Mouse (Mus musculus): ENCODE results near the gene Dstyk. TPM values are rescaled to one million over a fixed set of nuclear protein-coding genes. Genes with fewer than 3 reads are reported as not detected.

Dstyk gene
- 10.5 and 12.5 TPM in 2 replicates for polyA plus RNA-seq (2015; fragmentation: Nextera tagmentation; extraction: Ambion mirVana)

DNA sequence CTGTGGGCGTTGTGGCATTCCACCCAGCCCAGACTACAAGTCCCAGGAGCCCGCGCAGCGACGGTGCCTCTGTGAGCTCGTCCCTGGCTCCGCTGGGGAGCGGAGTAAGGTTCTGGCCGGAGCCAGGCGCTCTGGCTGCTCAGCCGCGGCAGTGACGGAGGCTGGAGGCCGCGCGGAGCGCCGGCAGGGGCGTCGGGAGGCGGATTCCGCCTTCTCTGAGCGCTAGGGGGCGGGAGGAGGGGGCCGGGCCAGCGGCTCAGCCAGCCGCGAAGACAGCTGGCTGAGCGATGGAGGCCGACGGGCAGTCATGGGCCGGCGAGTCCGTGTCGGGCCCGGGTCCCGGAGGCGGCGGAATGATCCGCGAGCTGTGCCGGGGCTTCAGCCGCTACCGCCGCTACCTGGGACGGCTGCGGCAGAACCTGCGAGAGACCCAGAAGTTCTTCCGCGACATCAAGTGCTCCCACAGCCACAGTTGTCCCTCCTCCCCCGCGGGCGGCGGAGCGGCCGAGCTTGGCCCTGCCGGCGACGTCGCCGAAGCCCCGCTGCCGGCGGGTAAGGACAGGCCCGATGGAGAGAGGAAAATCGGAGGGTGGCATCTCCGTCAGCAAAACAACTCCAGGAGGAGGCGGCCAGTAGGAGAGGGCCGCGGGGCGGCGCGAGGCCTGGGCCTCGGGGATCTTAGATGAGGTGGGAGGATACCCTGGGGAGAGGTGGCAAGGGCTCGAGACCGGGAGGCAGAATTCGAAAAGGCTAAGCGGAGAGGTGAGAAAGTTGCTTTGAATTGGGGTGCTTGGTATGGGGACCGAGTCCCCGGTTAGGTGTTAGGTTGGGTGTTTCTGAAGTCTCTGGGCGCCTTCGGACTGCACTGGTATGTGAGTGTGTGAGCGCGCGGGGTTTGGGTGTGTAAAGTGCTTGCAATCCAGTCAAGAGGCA is at the start of gene Dstyk:
Gene Dstyk, plus strand, starts transcription at position 237 of the 933 bp plus-strand sequence.
- no peaks in the 10 kb centered on the region for H3K9me3 ChIP-seq (replicated peaks)
- peak within 1 kb of the TSS; percentile 73 for H3K4me3 ChIP-seq
- peaks cover 32% of the 10 kb centered on the region for H3K4me1 ChIP-seq
- peak within 1 kb of the TSS; percentile 85 for H3K9ac ChIP-seq
- ATAC-seq, result peak; percentile 98
- H3K36me3 ChIP-seq (ENCODE audit: poor library complexity, severe bottlenecking), result no peaks in the 10 kb centered on the region
- H3K27ac ChIP-seq, result peak within 1 kb of the TSS; percentile 88
- no peaks in the 10 kb centered on the region for H3K27me3 ChIP-seq
- WGBS, result under 1% methylated on average over 82 of the region's 85 CpGs
- H3K4me2 ChIP-seq, result peak within 1 kb of the TSS; percentile 80

GRCm38 (mm10) chr1:132367692-132368506 is 49.5 kb upstream of the Dstyk start:
- ATAC-seq, result peak; percentile 87
- Histone ChIP-seq H3K9ac (no peak overlapping the region; the same call in 1 of the 2 replicates), H3K36me3 (ENCODE audit: poor library complexity, severe bottlenecking) (peaks cover 27% of the 10 kb centered on the region), H3K27me3 (no peaks in the 10 kb centered on the region), H3K27ac (no peak overlapping the region), H3K9me3 (replicated peaks) (no peaks in the 10 kb centered on the region), H3K4me3 (no peak overlapping the region), H3K4me2 (no peak overlapping the region), H3K4me1 (peaks cover 40% of the 10 kb centered on the region)
- WGBS, result 36% methylated on average over 7 of the region's 7 CpGs

DNA sequence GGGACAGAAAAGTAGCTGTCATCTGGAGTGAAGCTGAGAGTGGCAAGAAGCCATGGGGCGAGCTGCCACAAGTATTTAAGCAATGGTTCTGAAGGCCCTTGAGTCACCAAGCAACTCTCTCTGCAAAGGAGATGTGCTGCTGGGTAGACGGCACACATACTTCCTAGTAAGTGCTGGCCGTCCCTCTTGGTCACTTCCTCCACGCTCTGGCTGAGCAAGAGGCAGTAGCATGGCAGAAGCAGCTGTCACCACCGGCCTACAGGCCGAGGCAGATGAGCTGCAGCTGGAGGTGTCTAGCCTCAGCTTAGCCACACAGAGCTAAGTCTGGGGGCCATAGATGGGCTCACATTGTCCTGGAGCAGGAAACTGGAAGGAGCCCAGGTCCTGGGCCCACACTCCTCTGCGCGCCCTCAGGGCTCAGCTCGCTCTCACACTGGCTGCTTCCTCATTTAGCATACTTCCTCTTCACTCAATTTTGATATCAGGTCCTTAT is 46.6 kb upstream of the Dstyk start:
- Histone ChIP-seq H3K4me2 (no peak overlapping the region), H3K4me1 (peaks cover 68% of the 10 kb centered on the region), H3K9me3 (replicated peaks) (no peaks in the 10 kb centered on the region), H3K4me3 (no peak overlapping the region), H3K9ac (no peak overlapping the region), H3K27me3 (no peaks in the 10 kb centered on the region), H3K36me3 (ENCODE audit: poor library complexity, severe bottlenecking) (peaks cover 23% of the 10 kb centered on the region), H3K27ac (no peak overlapping the region)
- no peak for ATAC-seq
- WGBS, result 81% methylated on average over 9 of the region's 9 CpGs

- no peak overlapping the region for H3K4me3 ChIP-seq
- H3K9me3 ChIP-seq (replicated peaks), result no peaks in the 10 kb centered on the region
- WGBS, result 57% methylated on average over 8 of the region's 8 CpGs
- H3K27me3 ChIP-seq, result no peaks in the 10 kb centered on the region
- ATAC-seq, result no peak
- H3K36me3 ChIP-seq (ENCODE audit: poor library complexity, severe bottlenecking), result peaks cover 24% of the 10 kb centered on the region
- H3K4me2 ChIP-seq, result no peak overlapping the region
- peak overlapping the region; percentile 41 for H3K27ac ChIP-seq
- H3K4me1 ChIP-seq, result peaks cover 69% of the 10 kb centered on the region
- H3K9ac ChIP-seq, result no peak overlapping the region
Observed at GRCm38 (mm10) chr1:132371298-132372081, 45.9 kb upstream of the Dstyk start.

DNA sequence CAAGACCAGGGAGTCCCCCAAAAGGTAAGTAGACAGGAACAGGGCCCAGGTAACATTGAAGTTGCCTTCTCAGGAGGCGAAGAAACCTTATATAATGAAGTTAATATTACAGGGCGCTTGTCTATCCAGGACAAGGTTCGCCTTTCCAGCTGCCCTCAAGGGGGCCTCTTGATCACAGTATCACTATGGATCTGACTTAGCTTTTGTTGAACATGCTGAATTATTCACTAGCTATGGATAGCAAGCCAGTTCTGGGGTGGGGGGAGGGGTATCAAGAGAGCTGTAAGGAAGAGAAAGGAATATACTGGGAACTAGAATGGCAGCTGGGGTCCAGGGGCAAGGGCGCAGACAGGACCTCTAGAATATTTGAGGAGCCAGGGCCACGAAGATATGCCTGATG is 45.0 kb upstream of the Dstyk start:
- H3K36me3 ChIP-seq (ENCODE audit: poor library complexity, severe bottlenecking), result peaks cover 31% of the 10 kb centered on the region
- WGBS, result 73% methylated on average over 5 of the region's 5 CpGs
- H3K27me3 ChIP-seq, result no peaks in the 10 kb centered on the region
- H3K27ac ChIP-seq, result peak overlapping the region; percentile 73
- no peak; the same call in 1 of the 2 replicates for ATAC-seq
- H3K4me2 ChIP-seq, result no peak overlapping the region
- H3K9me3 ChIP-seq (replicated peaks), result no peaks in the 10 kb centered on the region
- H3K4me3 ChIP-seq, result no peak overlapping the region
- H3K4me1 ChIP-seq, result peaks cover 68% of the 10 kb centered on the region
- no peak overlapping the region for H3K9ac ChIP-seq

- H3K27ac ChIP-seq, result peak overlapping the region; percentile 73
- H3K9me3 ChIP-seq (replicated peaks), result no peaks in the 10 kb centered on the region
- H3K27me3 ChIP-seq, result no peaks in the 10 kb centered on the region
- H3K4me3 ChIP-seq, result no peak overlapping the region
- WGBS, result 89% methylated on average over 6 of the region's 6 CpGs
- H3K9ac ChIP-seq, result no peak overlapping the region; the same call in 1 of the 2 replicates
- H3K4me1 ChIP-seq, result peaks cover 70% of the 10 kb centered on the region
- H3K36me3 ChIP-seq (ENCODE audit: poor library complexity, severe bottlenecking), result peaks cover 37% of the 10 kb centered on the region
- H3K4me2 ChIP-seq, result no peak overlapping the region
- no peak for ATAC-seq
Observed at GRCm38 (mm10) chr1:132372896-132373534, 44.3 kb upstream of the Dstyk start.

DNA sequence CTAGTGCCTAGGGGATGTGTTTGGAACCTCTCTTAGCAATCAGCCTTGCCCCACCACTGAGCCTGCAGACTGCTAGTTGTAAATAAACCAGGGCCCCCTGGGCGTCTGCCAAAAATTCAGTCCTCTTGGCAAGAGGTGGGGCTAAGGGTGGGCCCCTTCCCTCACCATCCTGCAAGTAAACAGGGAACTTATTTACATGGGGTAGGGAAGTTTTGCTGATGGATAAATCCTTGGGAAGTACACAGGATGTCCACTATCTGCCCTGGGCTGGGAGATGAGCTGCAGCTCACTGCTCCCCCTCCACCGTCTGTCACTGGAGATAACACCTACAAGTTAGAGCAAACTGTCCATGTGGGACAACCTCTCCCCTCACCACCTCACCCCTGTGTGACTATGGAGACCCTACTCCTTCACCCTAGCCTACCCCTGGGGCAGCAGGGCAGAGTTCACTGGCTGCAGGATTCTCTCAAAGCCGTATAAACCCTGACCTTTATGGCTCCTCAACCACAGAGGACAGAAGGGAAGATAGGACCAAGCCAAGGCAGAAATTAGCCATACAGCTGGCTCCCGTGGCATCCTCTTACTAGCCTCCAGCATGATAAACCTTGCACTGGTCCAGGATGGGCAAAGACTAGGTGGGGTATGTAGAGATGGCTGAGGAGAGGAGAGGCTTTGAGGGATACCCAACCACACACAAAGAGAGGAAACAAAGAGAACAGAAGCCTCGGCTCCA is 43.0 kb upstream of the Dstyk start:
- peak; percentile 62 for ATAC-seq
- Histone ChIP-seq H3K4me2 (peak overlapping the region; percentile 24), H3K27me3 (no peaks in the 10 kb centered on the region), H3K27ac (peak overlapping the region; percentile 73), H3K4me3 (no peak overlapping the region), H3K9me3 (replicated peaks) (no peaks in the 10 kb centered on the region), H3K36me3 (ENCODE audit: poor library complexity, severe bottlenecking) (peaks cover 50% of the 10 kb centered on the region), H3K4me1 (peaks cover 70% of the 10 kb centered on the region), H3K9ac (no peak overlapping the region)
- WGBS, result 47% methylated on average over 5 of the region's 5 CpGs

GRCm38 (mm10) chr1:132374873-132375244 is 42.5 kb upstream of the Dstyk start:
- 70% methylated on average over 3 of the region's 3 CpGs for WGBS
- Histone ChIP-seq H3K4me1 (peaks cover 70% of the 10 kb centered on the region), H3K27me3 (no peaks in the 10 kb centered on the region), H3K27ac (peak overlapping the region; percentile 73), H3K9me3 (replicated peaks) (no peaks in the 10 kb centered on the region), H3K36me3 (ENCODE audit: poor library complexity, severe bottlenecking) (peaks cover 51% of the 10 kb centered on the region), H3K9ac (0 out of 2 replicates have a peak overlapping the region, but pooled peaks have one; percentile 31), H3K4me3 (no peak overlapping the region), H3K4me2 (peak overlapping the region; percentile 2; the same call in 1 of the 2 replicates)
- ATAC-seq, result no peak

DNA sequence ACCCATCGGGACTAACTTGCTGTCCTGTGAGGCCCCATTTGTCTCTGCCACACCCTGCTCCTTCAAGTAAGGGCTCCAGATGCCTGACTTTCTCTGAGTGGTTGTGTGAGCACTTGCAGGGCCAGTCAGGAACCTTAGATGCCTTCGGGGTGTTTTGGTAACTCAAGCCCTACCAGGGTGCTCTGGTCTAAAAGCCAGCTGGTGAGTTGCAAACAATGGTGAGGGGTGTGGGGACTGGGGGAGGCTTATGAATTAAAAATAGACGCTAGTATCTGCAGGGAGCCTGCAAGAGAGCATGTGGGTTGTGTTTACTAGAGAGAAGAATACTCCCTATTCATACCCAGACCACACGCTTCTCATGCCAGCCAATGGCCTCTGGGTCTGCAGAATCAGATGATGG is 42.1 kb upstream of the Dstyk start:
- Histone ChIP-seq H3K9me3 (replicated peaks) (no peaks in the 10 kb centered on the region), H3K9ac (0 out of 2 replicates have a peak overlapping the region, but pooled peaks have one; percentile 31), H3K36me3 (ENCODE audit: poor library complexity, severe bottlenecking) (peaks cover 52% of the 10 kb centered on the region), H3K27ac (peak overlapping the region; percentile 73; the same call in 1 of the 2 replicates), H3K27me3 (no peaks in the 10 kb centered on the region), H3K4me3 (no peak overlapping the region), H3K4me2 (no peak overlapping the region), H3K4me1 (peaks cover 70% of the 10 kb centered on the region)
- 38% methylated on average over 4 of the region's 4 CpGs for WGBS
- ATAC-seq, result peak; percentile 23; the same call in 1 of the 2 replicates

DNA sequence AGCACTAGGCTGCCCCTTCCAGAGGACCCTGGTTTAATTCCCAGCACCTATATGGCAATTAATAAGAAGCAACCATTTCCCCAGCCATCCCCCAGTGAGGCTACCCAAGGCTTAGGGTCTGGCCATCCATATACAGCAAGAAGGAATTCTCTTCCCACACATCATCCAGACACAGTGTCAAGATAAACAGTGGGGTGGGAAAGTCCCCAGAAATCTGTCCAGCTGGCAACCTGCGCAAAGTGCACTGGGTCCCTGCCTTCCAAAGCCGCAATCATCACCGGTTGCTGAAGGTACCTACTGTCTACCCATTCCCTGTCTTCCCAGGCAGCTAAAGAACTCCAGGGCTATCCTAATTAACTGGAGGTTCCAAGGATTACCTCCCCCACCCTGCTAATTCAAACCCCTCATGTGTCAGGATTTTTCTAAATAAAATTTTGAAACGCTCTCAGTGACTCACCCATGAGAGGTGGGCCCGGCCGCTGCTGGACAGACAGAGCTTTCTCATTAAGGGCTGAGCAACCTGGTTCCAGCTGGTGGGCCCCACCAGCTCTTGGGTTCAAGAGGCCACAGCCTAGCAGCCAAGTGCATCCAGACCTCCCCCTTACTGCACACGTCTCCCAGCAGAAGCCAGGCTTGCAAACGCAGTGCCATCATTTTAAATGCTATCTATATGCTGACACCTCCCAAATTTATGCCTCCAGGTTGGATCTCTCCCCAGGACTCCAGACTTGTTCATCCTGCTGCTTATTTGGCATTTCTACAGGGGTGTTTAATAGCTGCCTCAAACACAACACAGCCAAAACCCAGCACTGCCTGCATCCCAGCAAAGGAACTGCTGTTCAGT is 40.9 kb upstream of the Dstyk start:
- Histone ChIP-seq H3K9me3 (replicated peaks) (no peaks in the 10 kb centered on the region), H3K27me3 (no peaks in the 10 kb centered on the region), H3K4me1 (peaks cover 61% of the 10 kb centered on the region), H3K4me2 (no peak overlapping the region), H3K36me3 (ENCODE audit: poor library complexity, severe bottlenecking) (peaks cover 52% of the 10 kb centered on the region), H3K4me3 (no peak overlapping the region), H3K9ac (peak overlapping the region; percentile 23; the same call in 1 of the 2 replicates), H3K27ac (no peak overlapping the region)
- 84% methylated on average over 8 of the region's 8 CpGs for WGBS
- no peak for ATAC-seq
